Mouse (Mus musculus) stomach, postnatal 0 days (tissue): ENCODE results near the gene Msh3.

Source experiments
- CTCF ChIP-seq: IDR thresholded peaks from 2 replicates; pipeline ENCODE4 v1.5.1; 2016; ENCODE audit warnings: antibody characterized with exemption, low read depth, mild to moderate bottlenecking, moderate library complexity
- EP300 ChIP-seq: optimal IDR thresholded peaks from 2 replicates; pipeline ENCODE3; 2016; ENCODE audit warnings: antibody characterized with exemption

DNA sequence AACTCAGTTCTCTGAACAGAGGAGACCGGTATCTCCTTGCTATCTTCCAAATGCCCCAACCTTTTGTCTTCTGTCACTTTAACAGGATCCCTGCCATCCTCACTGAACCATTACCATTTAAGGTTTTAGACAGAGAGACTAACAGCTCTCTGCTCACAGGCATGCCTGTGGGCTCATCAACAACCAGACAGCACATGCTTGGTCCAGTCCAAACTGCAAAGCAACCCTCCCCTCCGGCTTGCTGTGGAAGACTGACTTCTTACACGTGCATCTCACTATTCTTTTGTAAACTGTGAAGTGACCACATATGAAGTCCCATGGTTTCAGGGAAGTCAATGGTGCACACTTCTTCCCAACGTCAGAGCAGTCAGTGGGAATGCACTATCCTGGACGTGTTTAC is 93.5 kb downstream of the Msh3 start:
- TF ChIP-seq CTCF (no peak), EP300 (no peak)
